Mouse (Mus musculus) bone marrow macrophage, adult 2 months (primary cell): Measurements from ENCODE around the gene Sash3. TPM values are rescaled to one million over a fixed set of nuclear protein-coding genes. Genes with fewer than 3 reads are reported as not detected.
A peak's percentile ranks its signal among the peaks of the same experiment; 100 is the strongest.

ENCODE experiments used
- H3K27ac ChIP-seq: 2 replicates; pipeline ENCODE4 v1.5.1; 2012; ENCODE audit warnings: low read depth, low read length; ENCODE audit not compliant: insufficient read depth
- H3K4me1 ChIP-seq: 2 replicates; pipeline ENCODE4 v1.6.1; 2012; ENCODE audit warnings: low read length; ENCODE audit not compliant: control insufficient read depth, insufficient read depth
- H3K4me3 ChIP-seq: 2 replicates; pipeline ENCODE4 v1.5.1; 2012; ENCODE audit warnings: mild to moderate bottlenecking, low read length, moderate library complexity; ENCODE audit not compliant: insufficient read depth
- CTCF ChIP-seq: IDR thresholded peaks from 2 replicates; pipeline ENCODE4 v1.5.1; 2012; ENCODE audit warnings: low read depth, mild to moderate bottlenecking, low read length, moderate library complexity
- POLR2A ChIP-seq: IDR thresholded peaks from 2 replicates; pipeline ENCODE4 v1.6.1; 2012; ENCODE audit warnings: mild to moderate bottlenecking, low read depth, low read length, borderline replicate concordance
- polyA plus RNA-seq: library from polyadenylated mRNA; stranded (reverse); fragments of >200 nt; gene quantifications from 2 replicates; pipeline ENCODE4 v1.2.4, GENCODE M21; 2012; ENCODE audit not compliant: missing spikeins, insufficient read depth, insufficient read length

The Sash3 gene
- polyA plus RNA-seq, 1 experiment, result 69.9 TPM

DNA sequence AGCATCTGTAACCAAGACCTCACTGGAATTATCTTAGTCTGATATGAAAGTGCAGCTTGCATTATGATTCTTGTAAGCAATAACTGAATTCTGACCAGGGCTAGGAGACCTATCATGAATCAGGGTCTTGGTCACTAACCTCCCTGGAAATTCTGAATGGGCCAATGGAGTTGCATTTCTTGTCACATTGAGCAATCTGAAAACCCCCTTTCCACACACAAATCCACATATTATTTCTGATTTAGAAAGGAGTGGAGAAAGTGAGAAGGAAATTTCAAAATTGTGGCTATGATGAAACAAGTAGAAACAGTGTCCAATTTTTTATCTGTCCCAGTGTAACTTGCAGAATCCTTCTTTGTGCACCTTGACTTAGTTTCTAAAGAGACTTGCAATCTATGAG is 26.9 kb upstream of the Sash3 start:
- peaks cover 2% of the 10 kb centered on the region; the same call in 1 of the 2 replicates for H3K4me1 ChIP-seq
- no peak overlapping the region for H3K4me3 ChIP-seq
- TF ChIP-seq CTCF, result no peak
- no peak for TF ChIP-seq POLR2A
- H3K27ac ChIP-seq, result no peak overlapping the region

DNA sequence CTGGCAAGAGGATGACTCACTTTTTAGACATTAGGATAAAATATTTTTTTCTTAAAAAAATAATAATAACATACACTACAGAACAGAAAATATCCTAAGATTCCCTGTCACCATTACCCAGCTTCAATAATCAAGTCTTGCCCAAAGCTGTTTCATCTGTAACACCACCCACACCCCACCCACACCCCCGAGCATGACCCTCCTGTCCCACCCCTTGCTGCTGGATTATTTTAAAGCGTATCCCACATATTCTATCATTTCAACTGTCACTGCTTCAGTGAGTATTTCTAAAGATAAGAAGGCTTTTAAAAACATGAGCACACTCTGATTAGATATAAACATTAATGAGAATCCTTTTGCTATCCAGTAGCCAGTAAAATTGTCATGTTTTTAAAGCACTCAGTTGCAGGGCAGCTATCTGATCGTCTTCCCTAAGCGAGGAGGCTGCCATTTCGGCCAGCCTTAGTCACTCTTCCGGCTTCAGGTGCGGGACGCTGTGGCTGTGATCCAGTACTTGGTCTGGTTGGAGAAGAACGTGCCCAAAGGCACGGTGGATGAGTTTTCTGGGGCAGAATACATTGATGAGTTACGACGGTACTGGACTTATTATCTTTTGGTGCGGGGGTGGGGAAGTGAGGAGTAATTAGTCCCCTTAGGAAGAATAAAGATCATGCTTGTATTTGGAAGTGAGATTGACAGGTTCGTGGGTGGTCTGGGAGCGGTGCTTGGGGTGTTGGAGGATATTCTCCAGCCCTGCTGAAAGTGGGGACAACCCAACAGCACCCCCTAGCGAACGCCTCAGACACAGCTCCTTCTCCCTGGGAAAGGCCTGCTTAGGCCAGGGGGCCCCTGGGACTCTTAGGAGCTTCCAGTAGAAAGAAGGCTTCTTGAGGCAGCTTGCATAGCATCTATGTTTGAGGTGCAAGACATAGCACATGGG is 21.8 kb upstream of the Sash3 start:
- no peak overlapping the region for H3K4me3 ChIP-seq
- TF ChIP-seq CTCF (peak; percentile 40), POLR2A (no peak)

DNA sequence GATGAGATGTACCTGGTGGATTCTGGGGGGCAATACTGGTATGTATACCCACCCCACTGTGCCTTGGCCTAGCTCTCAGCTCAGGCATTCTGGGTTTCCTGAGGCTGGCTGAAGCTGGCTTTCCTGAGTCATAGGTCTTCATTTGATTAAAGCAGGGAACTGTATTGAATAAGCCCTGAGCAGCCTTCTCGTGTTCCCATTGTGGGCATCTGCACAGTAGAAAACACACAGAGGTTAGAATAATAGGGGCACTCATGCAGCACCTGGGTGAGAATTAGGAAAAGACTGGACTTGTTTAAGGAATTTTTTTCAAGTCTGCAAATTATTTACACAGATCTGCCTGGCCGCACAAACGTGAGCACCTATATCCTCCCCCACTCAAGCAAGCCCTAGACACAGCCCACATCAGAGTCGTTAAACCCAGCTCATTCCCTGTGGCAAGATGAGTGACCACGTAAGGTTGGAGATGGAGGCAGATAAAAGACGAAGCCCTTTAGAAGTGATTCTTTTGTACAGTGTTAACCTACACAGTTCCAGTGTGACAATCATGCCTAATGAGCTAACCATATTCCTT is 19.2 kb upstream of the Sash3 start:
- TF ChIP-seq CTCF (no peak), POLR2A (no peak)
- Histone ChIP-seq H3K27ac (no peak overlapping the region), H3K4me1 (peaks cover 22% of the 10 kb centered on the region), H3K4me3 (no peak overlapping the region)

More for the DNA sequence above, 21.8 kb upstream of the Sash3 start:
- peaks cover 17% of the 10 kb centered on the region for H3K4me1 ChIP-seq
- no peak overlapping the region for H3K27ac ChIP-seq

DNA sequence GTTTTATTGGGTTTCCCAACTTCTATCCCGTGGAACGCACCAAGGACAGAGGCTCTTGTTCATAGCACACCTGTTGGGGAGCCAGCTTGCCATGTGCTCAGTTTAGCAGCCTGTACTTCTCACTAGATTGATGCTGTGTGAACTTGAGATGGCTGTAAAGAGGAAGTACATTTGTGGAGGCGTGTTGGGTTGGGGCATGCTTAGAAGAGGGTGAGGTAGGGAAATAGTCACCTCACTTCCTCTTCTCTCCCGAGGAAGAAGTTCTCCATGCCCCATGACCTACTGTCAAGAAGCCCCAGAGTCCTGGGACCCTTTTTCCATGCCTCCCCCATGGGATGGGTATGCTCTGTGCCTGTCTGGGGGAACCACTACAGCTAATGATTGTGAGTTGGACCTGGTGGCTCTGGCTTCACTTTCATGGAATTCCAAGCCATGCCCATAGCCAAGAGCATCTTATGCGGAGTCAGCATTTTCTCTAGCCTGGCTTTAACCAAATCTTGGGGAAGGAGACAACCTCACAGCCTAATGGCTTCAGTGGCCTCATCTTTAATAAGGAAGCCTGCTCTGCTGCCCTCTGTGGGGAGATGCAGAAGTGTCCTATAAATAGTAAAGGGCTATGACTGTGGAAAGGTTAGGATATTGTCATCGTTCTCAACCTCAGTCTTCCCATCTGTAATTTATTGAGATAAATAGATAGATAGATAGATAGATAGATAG is 18.6 kb upstream of the Sash3 start:
- Histone ChIP-seq H3K4me1 (peaks cover 22% of the 10 kb centered on the region), H3K4me3 (no peak overlapping the region), H3K27ac (peak overlapping the region; percentile 33; the same call in 1 of the 2 replicates)
- no peak for TF ChIP-seq POLR2A
- no peak for TF ChIP-seq CTCF

DNA sequence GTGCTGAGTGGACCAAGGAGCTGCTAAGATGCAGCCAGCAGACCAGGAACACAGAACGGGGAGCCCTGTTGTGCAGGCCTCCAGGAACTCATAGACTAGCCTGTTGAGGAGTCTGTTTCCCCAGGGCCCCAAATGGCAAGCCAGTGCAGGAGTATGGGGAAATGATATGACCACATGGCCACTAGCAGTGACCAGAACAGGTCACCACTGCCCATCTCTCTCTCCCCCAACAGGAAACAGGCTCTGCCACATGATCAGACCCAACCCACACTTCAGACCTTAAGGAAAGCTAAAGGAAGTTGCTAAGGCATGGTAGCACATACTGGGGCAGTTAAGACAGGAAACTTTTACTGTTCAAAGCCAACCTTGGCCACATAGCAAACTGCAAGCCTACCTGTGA is 17.1 kb upstream of the Sash3 start:
- Histone ChIP-seq H3K4me3 (no peak overlapping the region), H3K4me1 (peaks cover 22% of the 10 kb centered on the region), H3K27ac (no peak overlapping the region)
- TF ChIP-seq POLR2A (no peak), CTCF (no peak)

DNA sequence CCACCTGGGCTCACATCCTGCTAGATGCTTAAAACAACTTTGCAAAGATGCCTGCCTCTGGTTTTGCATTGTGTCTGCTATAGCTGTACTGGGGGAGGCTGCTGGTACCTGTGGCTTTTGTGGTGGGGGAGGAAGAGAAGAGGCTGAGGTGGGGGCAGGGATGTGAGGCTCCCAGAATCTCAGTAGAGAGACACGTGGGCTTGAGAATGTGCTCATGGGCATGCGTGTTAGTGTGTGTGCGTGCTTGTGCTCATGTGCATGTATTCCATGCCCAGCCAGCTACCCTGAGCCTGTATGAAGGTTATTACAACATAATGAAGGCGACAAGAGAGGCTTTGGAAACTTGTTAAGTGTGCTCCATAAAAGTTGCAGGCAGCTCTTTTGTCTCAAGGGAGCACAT is 9.3 kb upstream of the Sash3 start:
- Histone ChIP-seq H3K27ac (no peak overlapping the region), H3K4me3 (no peak overlapping the region), H3K4me1 (peaks cover 38% of the 10 kb centered on the region)
- TF ChIP-seq CTCF (no peak), POLR2A (no peak)

DNA sequence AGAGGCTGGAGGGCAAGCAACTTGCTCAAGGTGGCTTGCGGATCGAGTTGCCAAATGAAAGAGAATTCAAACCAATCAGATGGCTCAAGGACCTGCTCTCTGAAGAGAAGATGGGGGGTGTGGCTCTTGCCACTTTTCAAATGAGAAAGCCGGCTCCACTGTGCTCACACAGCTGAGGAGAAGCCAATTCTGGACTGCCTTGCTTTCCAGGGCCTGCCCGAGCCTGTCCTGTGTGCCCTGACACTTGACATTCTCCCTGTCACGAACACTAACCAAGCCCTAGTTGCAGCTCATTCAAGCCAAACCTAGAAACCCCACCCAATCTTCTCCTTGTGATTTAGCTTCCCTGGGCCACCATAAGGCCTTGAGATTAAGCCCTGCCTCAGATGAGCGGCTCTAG is 8.2 kb upstream of the Sash3 start:
- TF ChIP-seq CTCF (no peak), POLR2A (no peak)
- H3K4me3 ChIP-seq, result no peak overlapping the region
- peaks cover 48% of the 10 kb centered on the region for H3K4me1 ChIP-seq
- 0 out of 2 replicates have a peak overlapping the region, but pooled peaks have one; percentile 2 for H3K27ac ChIP-seq

DNA sequence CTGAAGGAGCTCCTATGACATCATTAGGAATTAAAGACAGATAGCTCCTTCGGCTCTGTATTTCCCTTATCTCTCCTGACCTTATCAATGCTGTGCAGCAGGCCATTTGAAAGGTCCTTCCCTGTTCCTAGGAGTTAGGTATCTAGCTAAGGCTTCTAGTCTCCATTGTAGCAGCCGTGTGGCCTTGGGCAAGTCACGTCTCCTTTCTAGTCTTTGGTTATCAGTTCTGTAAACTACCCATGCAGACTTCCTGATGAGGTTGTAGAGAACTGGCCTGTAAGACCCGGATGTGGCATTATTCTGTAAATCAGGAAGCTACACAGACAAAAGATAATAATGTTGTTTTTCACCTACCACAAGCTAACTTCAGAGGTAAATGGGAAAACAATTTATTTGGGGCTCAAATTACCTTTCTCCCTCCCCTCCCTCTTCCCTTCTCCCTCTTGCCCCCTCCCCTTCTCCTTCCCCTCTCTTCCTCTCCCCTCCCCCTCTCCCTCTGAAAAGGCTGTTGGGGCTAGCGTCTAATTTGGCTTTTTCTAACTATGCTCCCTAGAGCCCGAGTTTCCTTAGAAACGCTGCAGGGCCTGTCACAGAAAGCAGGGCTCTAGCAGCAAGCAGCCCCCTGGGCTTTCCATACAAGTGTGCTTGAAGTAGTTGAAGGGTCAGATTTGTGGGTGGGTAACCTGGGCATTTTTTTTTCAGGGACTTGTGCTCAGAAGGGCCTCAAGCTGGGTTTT is 7.5 kb upstream of the Sash3 start:
- H3K4me1 ChIP-seq, result peaks cover 50% of the 10 kb centered on the region
- TF ChIP-seq CTCF, result no peak
- TF ChIP-seq POLR2A, result no peak
- H3K4me3 ChIP-seq, result no peak overlapping the region
- H3K27ac ChIP-seq, result peak overlapping the region; percentile 83

DNA sequence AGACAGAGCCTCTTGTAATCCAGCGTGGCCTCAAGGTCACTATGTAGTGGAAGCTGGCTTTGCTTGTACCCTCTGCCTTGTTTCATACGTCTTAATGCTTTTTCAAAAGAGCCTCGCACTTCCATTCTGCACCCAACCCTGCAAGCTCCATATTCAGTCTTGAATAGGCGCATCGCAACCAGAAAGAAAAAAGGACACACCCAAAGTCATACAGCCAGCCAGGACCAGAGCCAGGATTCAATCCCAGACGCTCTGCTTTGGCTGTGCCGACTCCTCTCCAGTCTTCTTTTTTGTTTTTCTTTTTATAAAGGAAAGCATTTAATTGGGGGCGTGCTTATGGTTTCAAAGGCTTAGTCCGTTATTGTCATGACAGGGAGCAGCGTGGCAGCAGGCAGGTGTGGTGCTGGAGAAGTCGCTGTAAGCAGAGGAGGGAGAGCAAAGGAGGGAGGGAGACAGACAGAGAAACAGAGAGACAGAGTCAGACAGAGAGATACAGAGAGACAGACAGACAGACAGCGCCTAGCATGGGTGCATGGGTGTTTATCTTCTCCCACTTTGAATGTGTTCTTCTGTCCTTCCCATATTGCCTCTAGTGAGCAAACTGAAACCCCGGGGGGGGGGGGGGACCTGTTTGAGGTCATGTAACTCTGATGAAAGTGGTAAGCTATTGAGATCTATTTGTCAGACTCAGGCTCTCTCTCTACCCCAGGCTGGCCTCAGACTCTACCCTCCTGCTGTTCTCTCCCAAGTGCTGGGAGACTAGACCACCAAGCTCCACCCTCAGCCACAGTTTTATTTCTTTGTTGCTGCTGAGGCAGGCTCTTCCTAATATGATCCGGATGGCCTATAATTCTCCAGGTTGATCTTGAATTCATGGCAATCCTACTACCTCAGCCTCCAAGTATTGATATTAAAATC is 6.6 kb upstream of the Sash3 start:
- peaks cover 51% of the 10 kb centered on the region for H3K4me1 ChIP-seq
- peak overlapping the region; percentile 83 for H3K27ac ChIP-seq
- H3K4me3 ChIP-seq, result no peak overlapping the region
- no peak for TF ChIP-seq CTCF
- TF ChIP-seq POLR2A, result no peak
